Mouse (Mus musculus): ENCODE data around the gene Pak2. TPM values are rescaled to one million over a fixed set of nuclear protein-coding genes. Genes with fewer than 3 reads are reported as not detected.

The Pak2 gene
- 25.8 and 30.6 TPM in 2 replicates for polyA plus RNA-seq (2015; fragmentation: Nextera tagmentation; extraction: Ambion mirVana)

GRCm38 (mm10) chr16:32078991-32079511 is at the start of gene Pak2:
TSS of gene Pak2 (minus strand) at chr16:32079342.
- H3K27ac ChIP-seq (ENCODE audit: low read length), result peak within 1 kb of the TSS; percentile 99
- DNase-seq (ENCODE audit: low spot score) (peak; percentile 93), ATAC-seq (peak; percentile 97)
- peak within 1 kb of the TSS; percentile 98 for H3K4me3 ChIP-seq (ENCODE audit: low read depth, low read length)
- H3K9me3 ChIP-seq (ENCODE audit: low read length), result no peaks in the 10 kb centered on the region
- peaks cover 10% of the 10 kb centered on the region for H3K4me1 ChIP-seq (ENCODE audit: insufficient read depth, low read depth, low read length)
- no peaks in the 10 kb centered on the region for H3K36me3 ChIP-seq (ENCODE audit: insufficient read depth, low read length)
- 2% methylated on average over 33 of the region's 60 CpGs for WGBS
- no peaks in the 10 kb centered on the region for H3K27me3 ChIP-seq (replicated peaks; ENCODE audit: insufficient read depth, low read length)
- peak within 1 kb of the TSS; percentile 98 for H3K9ac ChIP-seq (replicated peaks; ENCODE audit: low read depth)
- TF ChIP-seq CTCF (IDR thresholded peaks at IDR 0.05) (0 out of 2 replicates have a peak, but pooled peaks have one; percentile 5), EP300 (IDR thresholded peaks at IDR 0.05) (no peak)
- H3K4me2 ChIP-seq (replicated peaks; ENCODE audit: low read depth, low read length), result peak within 1 kb of the TSS; percentile 64

GRCm38 (mm10) chr16:32127046-32127445 is 47.9 kb upstream of the Pak2 start:
- peak overlapping the region; percentile 62 for H3K27ac ChIP-seq (ENCODE audit: low read length)
- no peaks in the 10 kb centered on the region for H3K27me3 ChIP-seq (replicated peaks; ENCODE audit: insufficient read depth, low read length)
- no peaks in the 10 kb centered on the region for H3K36me3 ChIP-seq (ENCODE audit: insufficient read depth, low read length)
- H3K9me3 ChIP-seq (ENCODE audit: low read length), result no peaks in the 10 kb centered on the region
- H3K4me2 ChIP-seq (replicated peaks; ENCODE audit: low read depth, low read length), result no peak overlapping the region
- peak; percentile 72 for ATAC-seq
- H3K9ac ChIP-seq (replicated peaks; ENCODE audit: low read depth), result no peak overlapping the region
- no peak overlapping the region for H3K4me3 ChIP-seq (ENCODE audit: low read depth, low read length)
- 54% methylated on average over 4 of the region's 4 CpGs for WGBS
- DNase-seq (ENCODE audit: low spot score), result peak; percentile 54
- no peak for TF ChIP-seq CTCF (IDR thresholded peaks at IDR 0.05)
- peak; percentile 94 for TF ChIP-seq EP300 (IDR thresholded peaks at IDR 0.05)
- H3K4me1 ChIP-seq (ENCODE audit: insufficient read depth, low read depth, low read length), result no peaks in the 10 kb centered on the region; the same call in 1 of the 2 replicates

- DNase-seq (ENCODE audit: low spot score), result no peak
- Histone ChIP-seq H3K9ac (replicated peaks; ENCODE audit: low read depth) (no peak overlapping the region), H3K27ac (ENCODE audit: low read length) (peak overlapping the region; percentile 69; the same call in 1 of the 2 replicates), H3K9me3 (ENCODE audit: low read length) (no peaks in the 10 kb centered on the region), H3K27me3 (replicated peaks; ENCODE audit: insufficient read depth, low read length) (no peaks in the 10 kb centered on the region), H3K4me2 (replicated peaks; ENCODE audit: low read depth, low read length) (no peak overlapping the region), H3K36me3 (ENCODE audit: insufficient read depth, low read length) (no peaks in the 10 kb centered on the region), H3K4me1 (ENCODE audit: insufficient read depth, low read depth, low read length) (no peaks in the 10 kb centered on the region; the same call in 1 of the 2 replicates), H3K4me3 (ENCODE audit: low read depth, low read length) (no peak overlapping the region)
- WGBS, result 78% methylated on average over 3 of the region's 3 CpGs
- ATAC-seq, result no peak
- TF ChIP-seq EP300 (IDR thresholded peaks at IDR 0.05) (no peak), CTCF (IDR thresholded peaks at IDR 0.05) (no peak)
These were observed 46.2 kb upstream of the Pak2 start for GRCm38 (mm10) chr16:32125364-32125763.

GRCm38 (mm10) chr16:32124444-32125335 is 45.5 kb upstream of the Pak2 start:
- peak overlapping the region; percentile 69 for H3K27ac ChIP-seq (ENCODE audit: low read length)
- H3K4me3 ChIP-seq (ENCODE audit: low read depth, low read length), result no peak overlapping the region
- H3K36me3 ChIP-seq (ENCODE audit: insufficient read depth, low read length), result no peaks in the 10 kb centered on the region
- no peaks in the 10 kb centered on the region; the same call in 1 of the 2 replicates for H3K4me1 ChIP-seq (ENCODE audit: insufficient read depth, low read depth, low read length)
- WGBS, result 44% methylated on average over 17 of the region's 17 CpGs
- TF ChIP-seq CTCF (IDR thresholded peaks at IDR 0.05) (no peak), EP300 (IDR thresholded peaks at IDR 0.05) (peak; percentile 84)
- H3K9ac ChIP-seq (replicated peaks; ENCODE audit: low read depth), result no peak overlapping the region
- DNase-seq (ENCODE audit: low spot score) (peak; percentile 59), ATAC-seq (peak; percentile 83)
- no peaks in the 10 kb centered on the region for H3K9me3 ChIP-seq (ENCODE audit: low read length)
- H3K27me3 ChIP-seq (replicated peaks; ENCODE audit: insufficient read depth, low read length), result no peaks in the 10 kb centered on the region
- H3K4me2 ChIP-seq (replicated peaks; ENCODE audit: low read depth, low read length), result no peak overlapping the region

GRCm38 (mm10) chr16:32124020-32124419 is 44.9 kb upstream of the Pak2 start:
- no peaks in the 10 kb centered on the region; the same call in 1 of the 2 replicates for H3K4me1 ChIP-seq (ENCODE audit: insufficient read depth, low read depth, low read length)
- H3K9me3 ChIP-seq (ENCODE audit: low read length), result no peaks in the 10 kb centered on the region
- no peak overlapping the region for H3K4me3 ChIP-seq (ENCODE audit: low read depth, low read length)
- TF ChIP-seq EP300 (IDR thresholded peaks at IDR 0.05) (no peak), CTCF (IDR thresholded peaks at IDR 0.05) (no peak)
- H3K27ac ChIP-seq (ENCODE audit: low read length), result no peak overlapping the region
- H3K4me2 ChIP-seq (replicated peaks; ENCODE audit: low read depth, low read length), result no peak overlapping the region
- no peaks in the 10 kb centered on the region for H3K27me3 ChIP-seq (replicated peaks; ENCODE audit: insufficient read depth, low read length)
- no peak overlapping the region for H3K9ac ChIP-seq (replicated peaks; ENCODE audit: low read depth)
- no peak for ATAC-seq
- no peaks in the 10 kb centered on the region for H3K36me3 ChIP-seq (ENCODE audit: insufficient read depth, low read length)
- DNase-seq (ENCODE audit: low spot score), result no peak
- WGBS, result 83% methylated on average over 7 of the region's 7 CpGs

GRCm38 (mm10) chr16:32120454-32120853 is 41.3 kb upstream of the Pak2 start:
- H3K9me3 ChIP-seq (ENCODE audit: low read length), result no peaks in the 10 kb centered on the region
- H3K9ac ChIP-seq (replicated peaks; ENCODE audit: low read depth), result no peak overlapping the region
- H3K36me3 ChIP-seq (ENCODE audit: insufficient read depth, low read length), result no peaks in the 10 kb centered on the region
- no peak for DNase-seq (ENCODE audit: low spot score)
- H3K4me3 ChIP-seq (ENCODE audit: low read depth, low read length), result no peak overlapping the region
- WGBS, result 78% methylated on average over 3 of the region's 3 CpGs
- peaks cover 6% of the 10 kb centered on the region; the same call in 1 of the 2 replicates for H3K4me1 ChIP-seq (ENCODE audit: insufficient read depth, low read depth, low read length)
- H3K27me3 ChIP-seq (replicated peaks; ENCODE audit: insufficient read depth, low read length), result no peaks in the 10 kb centered on the region
- no peak overlapping the region for H3K27ac ChIP-seq (ENCODE audit: low read length)
- no peak for ATAC-seq
- no peak overlapping the region for H3K4me2 ChIP-seq (replicated peaks; ENCODE audit: low read depth, low read length)
- TF ChIP-seq EP300 (IDR thresholded peaks at IDR 0.05) (no peak), CTCF (IDR thresholded peaks at IDR 0.05) (0 out of 2 replicates have a peak, but pooled peaks have one; percentile 16)

Measured in lung, postnatal 0 days (tissue).